Mouse (Mus musculus) heart, postnatal 0 days (tissue): ENCODE data around the gene Ankrd28. TPM values are rescaled to one million over a fixed set of nuclear protein-coding genes. Genes with fewer than 3 reads are reported as not detected.
A peak's percentile ranks its signal among the peaks of the same experiment; 100 is the strongest.
"Not testable (repeated sequence)": the region's sequence is repeated elsewhere in the genome, so short reads cannot be mapped to it uniquely, and the experiment has no call there.

Experiments
- ATAC-seq: fragments of 200-750 bp; cut with Nextera tagmentation; 2 replicates; pipeline ENCODE4 v1.8.0; 2017; ENCODE audit warnings: low read depth, moderate number of reproducible peaks, moderate library complexity; ENCODE audit not compliant: insufficient read depth
- DNase-seq: peaks from one replicate; pipeline ENCODE4 v3.0.0-alpha.2; 2016; ENCODE audit warnings: low spot score
- H3K27ac ChIP-seq: fragments of 300-500 bp; sonication (generic); 2 replicates; pipeline ENCODE4 v1.5.1; 2014; ENCODE audit warnings: low read depth, mild to moderate bottlenecking
- H3K27me3 ChIP-seq: fragments of 300-500 bp; sonication (generic); 2 replicates; pipeline ENCODE4 v1.6.1; 2014; ENCODE audit warnings: low read length, mixed read lengths; ENCODE audit not compliant: control insufficient read depth, insufficient read depth
- H3K36me3 ChIP-seq: fragments of 300-500 bp; sonication (generic); replicated peaks from 2 replicates; pipeline ENCODE4 v1.6.1; 2014; ENCODE audit warnings: low read length, mixed read lengths; ENCODE audit not compliant: control insufficient read depth, insufficient read depth
- H3K4me1 ChIP-seq: fragments of 300-500 bp; sonication (generic); 2 replicates; pipeline ENCODE4 v1.6.1; 2014; ENCODE audit warnings: antibody characterized with exemption; ENCODE audit not compliant: control insufficient read depth, insufficient read depth
- H3K4me2 ChIP-seq: fragments of 300-500 bp; sonication (generic); 2 replicates; pipeline ENCODE4 v1.6.1; 2014; ENCODE audit warnings: low read depth, mild to moderate bottlenecking, low read length, moderate library complexity
- H3K4me3 ChIP-seq: fragments of 300-500 bp; sonication (generic); 2 replicates; pipeline ENCODE4 v1.5.1; 2014; ENCODE audit warnings: low read depth, low read length
- H3K9ac ChIP-seq: fragments of 300-500 bp; sonication (generic); replicated peaks from 2 replicates; pipeline ENCODE4 v1.6.1; 2014; ENCODE audit warnings: low read depth, low read length, mixed read lengths
- H3K9me3 ChIP-seq: fragments of 300-500 bp; sonication (generic); replicated peaks from 2 replicates; pipeline ENCODE4 v1.6.1; 2016; ENCODE audit warnings: low read length; ENCODE audit not compliant: control insufficient read depth
- CTCF ChIP-seq: IDR thresholded peaks from 2 replicates; pipeline ENCODE4 v1.5.1; 2016; ENCODE audit warnings: antibody characterized with exemption, control low read depth, low read depth
- EP300 ChIP-seq: IDR thresholded peaks from 2 replicates; pipeline ENCODE4 v1.6.1; 2016; ENCODE audit warnings: antibody characterized with exemption, low read depth
- WGBS: fragments of 180-500 bp; shearing (Covaris S2); extraction: QIAGEN DNeasy Blood & Tissue Kit; methylation state at CpG from one replicate; pipeline ENCODE4 v1.1.7; 2014; 5-methylcytosine and 5-hydroxymethylcytosine counted together
- polyA plus RNA-seq: library from polyadenylated mRNA; unstranded; fragments of >200 nt; fragmentation: Nextera tagmentation; extraction: Ambion mirVana; gene quantifications from 2 replicates; pipeline ENCODE4 v1.2.1, GENCODE M21; 2015
- total RNA-seq: library from RNA; depleted of rRNA; stranded (reverse); fragments of >200 nt; gene quantifications from 2 replicates; pipeline ENCODE4 v1.2.3, GENCODE M21; 2014; ENCODE audit warnings: low replicate concordance

Ankrd28 gene
- total and polyA plus RNA-seq, 2 experiments from 2014 or later: 4.5 to 17.7 TPM

GRCm38 (mm10) chr14:31759195-31759594, 71.3 kb downstream of the Ankrd28 start:
- no peaks in the 10 kb centered on the region for H3K9me3 ChIP-seq
- ATAC-seq (no peak), DNase-seq (no peak)
- no peak overlapping the region for H3K4me2 ChIP-seq
- no peaks in the 10 kb centered on the region for H3K27me3 ChIP-seq
- no peak overlapping the region for H3K27ac ChIP-seq
- H3K9ac ChIP-seq: no peak overlapping the region
- TF ChIP-seq CTCF: no peak
- no peak for TF ChIP-seq EP300
- H3K36me3 ChIP-seq: peaks cover 33% of the 10 kb centered on the region
- H3K4me1 ChIP-seq: no peaks in the 10 kb centered on the region
- 79% methylated on average over 2 of the region's 2 CpGs for WGBS
- no peak overlapping the region for H3K4me3 ChIP-seq

GRCm38 (mm10) chr14:31758410-31758809, 72.0 kb downstream of the Ankrd28 start:
- H3K4me3 ChIP-seq, ATAC-seq, DNase-seq, H3K9ac ChIP-seq, H3K4me2 ChIP-seq, H3K4me1 ChIP-seq, H3K9me3 ChIP-seq, H3K27me3 ChIP-seq, H3K27ac ChIP-seq: not testable (repeated sequence)
- peaks cover 34% of the 10 kb centered on the region for H3K36me3 ChIP-seq
- 99% methylated on average over 3 of the region's 3 CpGs for WGBS

- ATAC-seq: no peak
- no peak overlapping the region for H3K4me3 ChIP-seq
- no peak overlapping the region for H3K4me2 ChIP-seq
- H3K27me3 ChIP-seq: no peaks in the 10 kb centered on the region
- peaks cover 22% of the 10 kb centered on the region for H3K36me3 ChIP-seq
- TF ChIP-seq EP300: no peak
- DNase-seq: no peak
- H3K27ac ChIP-seq: no peak overlapping the region
- H3K9me3 ChIP-seq: no peaks in the 10 kb centered on the region
- 60% methylated on average over 6 of the region's 6 CpGs for WGBS
- H3K9ac ChIP-seq: no peak overlapping the region
- H3K4me1 ChIP-seq: no peaks in the 10 kb centered on the region
Observed at GRCm38 (mm10) chr14:31748239-31748873, 82.1 kb downstream of the Ankrd28 start.

GRCm38 (mm10) chr14:31742523-31742922, 87.9 kb downstream of the Ankrd28 start:
- Histone ChIP-seq H3K9me3 (no peaks in the 10 kb centered on the region), H3K27ac (no peak overlapping the region), H3K27me3 (no peaks in the 10 kb centered on the region), H3K4me1 (no peaks in the 10 kb centered on the region), H3K4me3 (no peak overlapping the region), H3K4me2 (no peak overlapping the region), H3K9ac (no peak overlapping the region), H3K36me3 (peaks cover 45% of the 10 kb centered on the region)
- no peak for DNase-seq
- ATAC-seq: no peak
- TF ChIP-seq CTCF: no peak
- TF ChIP-seq EP300: no peak
- WGBS: 39% methylated on average over 3 of the region's 3 CpGs

GRCm38 (mm10) chr14:31734811-31735210, 95.6 kb downstream of the Ankrd28 start:
- Histone ChIP-seq H3K4me2 (no peak overlapping the region), H3K4me1 (no peaks in the 10 kb centered on the region), H3K4me3 (no peak overlapping the region), H3K27ac (no peak overlapping the region), H3K9me3 (no peaks in the 10 kb centered on the region), H3K9ac (no peak overlapping the region), H3K36me3 (peaks cover 30% of the 10 kb centered on the region), H3K27me3 (no peaks in the 10 kb centered on the region)
- TF ChIP-seq CTCF (no peak), EP300 (no peak)
- no peak for ATAC-seq
- 27% methylated on average over 2 of the region's 2 CpGs for WGBS
- DNase-seq: no peak

- H3K36me3 ChIP-seq: peaks cover 35% of the 10 kb centered on the region
- TF ChIP-seq CTCF: no peak
- TF ChIP-seq EP300: no peak
- H3K4me1 ChIP-seq: peaks cover 5% of the 10 kb centered on the region
- DNase-seq: peak; percentile 58
- peak; percentile 80 for ATAC-seq
- H3K9me3 ChIP-seq: no peaks in the 10 kb centered on the region
- no peak overlapping the region for H3K4me3 ChIP-seq
- H3K27ac ChIP-seq: peak overlapping the region; percentile 38
- no peak overlapping the region for H3K9ac ChIP-seq
- H3K4me2 ChIP-seq: no peak overlapping the region
- 54% methylated on average over 3 of the region's 3 CpGs for WGBS
- no peaks in the 10 kb centered on the region for H3K27me3 ChIP-seq
Observed at GRCm38 (mm10) chr14:31727522-31727921, 102.9 kb downstream of the Ankrd28 start.
